Mouse (Mus musculus): ENCODE measurements at regions not wholly inside any gene's neighbourhood (a gene's known extent, or its start where the extent isn't known, plus 50 kb on each side); places are given as distances from the start of the nearest gene placed in this dataset.

GRCm38 (mm10) chr2:137236961-137237360, 120.5 kb upstream of the Jag1 start:
- TF ChIP-seq CTCF (IDR thresholded peaks at IDR 0.05; ENCODE audit: extremely low read depth, insufficient read depth, insufficient read length, insufficient replicate concordance) (no peak), POLR2A (IDR thresholded peaks at IDR 0.05; ENCODE audit: low read depth, low read length) (no peak)
